Mouse (Mus musculus) embryonic fibroblast, embryonic 13.5 days (primary cell): ENCODE results near the gene Endov.

Experiments
- CTCF ChIP-seq: IDR thresholded peaks from 2 replicates; pipeline ENCODE4 v1.5.1; 2011; ENCODE audit warnings: mild to moderate bottlenecking, control low read depth, low read length, moderate library complexity, borderline replicate concordance; ENCODE audit not compliant: insufficient read depth
- POLR2A ChIP-seq: IDR thresholded peaks from 2 replicates; pipeline ENCODE4 v1.6.1; 2011; ENCODE audit warnings: low read depth, mild to moderate bottlenecking, control low read depth, low read length, moderate library complexity

DNA sequence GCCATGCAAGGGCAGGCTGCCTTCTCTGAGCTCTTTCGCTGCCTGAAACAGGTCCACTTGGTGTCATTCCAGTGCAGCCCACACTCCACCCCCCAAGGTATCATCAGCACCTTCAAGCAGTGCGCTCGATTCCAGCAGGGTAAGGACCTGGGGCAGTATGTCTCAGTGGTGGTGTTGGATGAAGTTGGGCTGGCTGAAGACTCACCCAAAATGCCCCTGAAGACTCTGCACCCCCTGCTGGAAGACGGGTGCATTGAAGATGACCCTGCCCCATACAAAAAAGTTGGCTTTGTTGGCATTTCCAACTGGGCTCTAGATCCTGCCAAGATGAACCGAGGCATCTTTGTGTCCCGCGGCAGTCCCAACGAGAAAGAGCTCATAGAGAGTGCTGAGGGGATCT is 48.9 kb upstream of the Endov start:
- TF ChIP-seq CTCF (no peak), POLR2A (no peak)
